Mouse (Mus musculus) bone marrow macrophage, adult 2 months (primary cell): ENCODE data around the gene Clnk.

Experiments used
- CTCF ChIP-seq: IDR thresholded peaks from 2 replicates; pipeline ENCODE4 v1.5.1; 2012; ENCODE audit warnings: low read depth, mild to moderate bottlenecking, low read length, moderate library complexity
- POLR2A ChIP-seq: IDR thresholded peaks from 2 replicates; pipeline ENCODE4 v1.6.1; 2012; ENCODE audit warnings: mild to moderate bottlenecking, low read depth, low read length, borderline replicate concordance

DNA sequence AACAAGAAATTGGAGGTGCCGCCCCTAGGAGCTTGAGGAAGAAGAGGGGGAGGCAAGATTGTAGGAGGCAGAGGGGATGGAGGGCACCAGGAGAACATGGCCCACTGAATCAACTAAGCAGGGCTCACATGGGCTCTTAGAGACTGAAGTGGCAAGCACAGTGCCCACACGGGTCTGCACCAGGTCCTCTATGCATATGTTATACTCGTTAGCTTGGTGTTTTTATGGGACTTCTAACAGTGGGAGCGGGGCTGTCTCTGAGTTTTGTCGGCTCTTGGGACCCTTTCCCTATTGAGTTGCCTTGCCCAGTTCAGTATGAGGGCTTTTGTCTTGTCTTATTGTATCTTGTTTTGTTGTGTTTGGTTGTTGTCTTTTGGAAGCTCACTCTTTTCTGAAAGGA is 50.0 kb downstream of the Clnk start:
- no peak for TF ChIP-seq POLR2A
- no peak for TF ChIP-seq CTCF
